Mouse (Mus musculus): ENCODE results near the gene Mical2.

Mical2 gene

GRCm38 (mm10) chr7:112320052-112320730 lies 94.5 kb downstream of the Mical2 start:
- DNase-seq = peak; percentile 49

GRCm38 (mm10) chr7:112321798-112322794 lies 96.4 kb downstream of the Mical2 start:
- no peak for DNase-seq

- no peak for DNase-seq
These were observed 98.9 kb downstream of the Mical2 start for GRCm38 (mm10) chr7:112324577-112324976.

- DNase-seq = peak; percentile 36
These were observed 101.2 kb downstream of the Mical2 start for GRCm38 (mm10) chr7:112326852-112327251.

- DNase-seq = peak; percentile 61
These were observed 103.3 kb downstream of the Mical2 start for GRCm38 (mm10) chr7:112328969-112329368.

- DNase-seq = no peak
These were observed 103.8 kb downstream of the Mical2 start for GRCm38 (mm10) chr7:112329496-112329895.

GRCm38 (mm10) chr7:112330935-112331334 lies 105.3 kb downstream of the Mical2 start:
- no peak for DNase-seq

GRCm38 (mm10) chr7:112331804-112332203 lies 106.1 kb downstream of the Mical2 start:
- DNase-seq = no peak

- DNase-seq = no peak
These were observed 106.8 kb downstream of the Mical2 start for GRCm38 (mm10) chr7:112332426-112332825.

- DNase-seq = no peak
These were observed 107.7 kb downstream of the Mical2 start for GRCm38 (mm10) chr7:112333404-112333803.

GRCm38 (mm10) chr7:112336213-112336631 lies 110.6 kb downstream of the Mical2 start:
- DNase-seq = no peak

- no peak for DNase-seq
These were observed 111.1 kb downstream of the Mical2 start for GRCm38 (mm10) chr7:112336769-112337168.

- DNase-seq = no peak
These were observed 112.1 kb downstream of the Mical2 start for GRCm38 (mm10) chr7:112337736-112338135.

GRCm38 (mm10) chr7:112341052-112341451 lies 115.4 kb downstream of the Mical2 start:
- DNase-seq = no peak

GRCm38 (mm10) chr7:112345687-112346086 lies 120.0 kb downstream of the Mical2 start:
- DNase-seq = no peak

- no peak for DNase-seq
These were observed 125.9 kb downstream of the Mical2 start for GRCm38 (mm10) chr7:112351541-112351940.

GRCm38 (mm10) chr7:112352005-112352404 lies 126.3 kb downstream of the Mical2 start:
- no peak for DNase-seq

- DNase-seq = no peak
These were observed 127.4 kb downstream of the Mical2 start for GRCm38 (mm10) chr7:112353011-112353410.

- DNase-seq = no peak
These were observed 128.3 kb downstream of the Mical2 start for GRCm38 (mm10) chr7:112353939-112354338.

GRCm38 (mm10) chr7:112354503-112354951 lies 128.9 kb downstream of the Mical2 start:
- peak; percentile 88 for DNase-seq

- DNase-seq = no peak
These were observed 133.9 kb downstream of the Mical2 start for GRCm38 (mm10) chr7:112359594-112359993.

- no peak for DNase-seq
These were observed 137.0 kb downstream of the Mical2 start for GRCm38 (mm10) chr7:112362574-112363200.

- DNase-seq = no peak
These were observed 140.2 kb downstream of the Mical2 start for GRCm38 (mm10) chr7:112365864-112366263.
